Mouse (Mus musculus): Measurements from ENCODE around the gene Thbs2.

The Thbs2 gene

DNA sequence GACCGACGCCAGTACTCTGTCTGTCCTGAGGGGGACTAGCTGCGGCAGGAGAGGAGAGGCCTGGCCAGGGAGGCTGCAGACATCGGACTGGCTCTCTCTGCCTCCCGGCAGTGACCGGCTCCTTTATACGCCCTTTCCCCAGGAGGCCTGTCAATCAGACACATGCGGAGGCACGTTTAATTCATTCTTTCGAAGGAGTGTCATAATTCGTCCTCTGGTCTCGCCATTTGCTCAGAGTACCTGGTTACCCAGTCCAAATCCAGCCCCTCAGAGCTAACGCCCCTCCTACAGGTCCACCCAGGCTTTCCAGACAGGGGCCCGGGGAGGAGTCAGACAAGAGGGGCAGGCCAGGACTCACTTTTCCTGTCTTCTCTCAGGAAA, at the start of gene Thbs2:
Gene Thbs2 (minus strand): TSS at position 242 of the 381 bp plus-strand sequence.
- peak; percentile 21 for DNase-seq (ENCODE audit: low spot score)

DNA sequence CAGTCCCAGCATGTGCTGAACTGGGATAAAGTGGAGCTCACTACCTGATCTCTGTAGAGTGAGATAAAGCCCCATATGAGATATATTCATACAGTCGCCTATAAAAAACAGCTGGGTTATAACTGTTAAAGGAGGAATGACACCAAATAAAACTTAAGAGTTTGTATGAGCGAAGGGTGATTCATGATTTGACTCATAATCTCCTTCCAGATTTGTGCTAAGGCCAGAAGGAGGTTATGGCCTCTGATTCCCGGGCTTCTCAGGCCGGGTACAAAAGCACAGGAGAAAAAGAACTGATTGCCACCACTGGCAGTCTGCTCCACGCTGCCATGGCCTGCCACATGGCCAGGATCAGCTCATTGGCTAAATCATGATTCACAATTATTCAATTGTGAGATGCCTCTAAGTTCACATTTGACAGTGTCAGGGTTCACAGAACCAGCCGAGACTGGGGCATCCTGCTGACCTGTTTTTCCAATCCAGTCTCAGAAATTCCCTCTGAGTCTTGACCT, 41.5 kb upstream of the Thbs2 start:
- DNase-seq (ENCODE audit: low spot score), result no peak

DNA sequence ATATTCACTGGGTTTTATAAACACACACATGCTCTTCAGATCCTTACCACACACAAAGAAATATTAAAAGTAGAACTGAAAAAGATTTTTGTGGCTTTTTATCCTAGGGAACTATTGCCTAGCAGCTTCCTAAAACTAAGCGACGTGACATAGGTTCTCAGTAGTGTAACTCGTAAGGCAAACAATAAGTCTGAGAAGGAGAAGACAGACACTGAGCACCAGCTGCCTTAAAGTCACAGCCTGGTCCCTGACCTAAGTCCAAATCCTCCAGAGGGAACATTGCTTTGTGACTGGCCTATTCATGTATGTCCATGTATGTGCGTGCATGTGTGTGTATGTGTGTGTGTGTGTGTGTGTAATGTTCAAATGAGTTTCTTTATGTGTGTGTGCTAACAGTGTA, 40.3 kb upstream of the Thbs2 start:
- no peak for DNase-seq (ENCODE audit: low spot score)

DNA sequence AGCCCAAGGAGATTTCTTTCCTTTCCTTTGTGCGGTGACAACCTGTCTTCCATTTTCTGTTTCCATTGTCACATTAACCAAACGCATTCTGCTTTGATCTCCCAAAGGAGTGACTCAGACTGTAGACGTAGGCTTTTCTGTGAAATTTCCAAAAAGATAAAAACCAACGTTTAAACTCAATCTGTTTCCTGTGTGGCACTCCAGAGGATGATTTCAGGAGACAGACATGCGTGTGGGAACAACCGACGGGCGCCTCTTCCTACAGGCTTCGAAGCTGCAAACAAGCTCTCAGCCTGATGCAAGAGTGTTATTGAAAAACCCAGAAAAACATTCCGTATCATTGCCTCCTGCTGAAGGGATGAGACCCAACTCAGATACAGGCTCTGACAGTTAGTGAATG, 39.9 kb upstream of the Thbs2 start:
- no peak for DNase-seq (ENCODE audit: low spot score)

DNA sequence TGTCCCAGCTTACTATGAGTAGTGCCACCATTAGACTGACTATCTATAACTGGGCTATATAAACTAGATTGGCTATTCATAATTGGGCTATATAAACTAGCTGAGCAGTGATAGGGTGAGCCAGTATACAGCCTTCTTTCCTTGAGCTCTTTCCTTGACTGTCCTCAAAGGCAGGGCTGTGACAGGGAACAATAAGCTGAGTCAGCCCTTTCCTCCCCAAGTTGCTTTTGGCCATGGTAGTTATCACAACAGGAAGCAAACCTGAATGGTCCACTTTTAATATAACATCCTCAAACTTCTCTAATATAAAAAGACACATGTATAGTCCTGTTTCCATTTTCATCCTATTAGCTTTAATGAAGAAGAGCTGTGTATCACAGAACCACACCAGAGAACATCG, 39.0 kb upstream of the Thbs2 start:
- no peak for DNase-seq (ENCODE audit: low spot score)

DNA sequence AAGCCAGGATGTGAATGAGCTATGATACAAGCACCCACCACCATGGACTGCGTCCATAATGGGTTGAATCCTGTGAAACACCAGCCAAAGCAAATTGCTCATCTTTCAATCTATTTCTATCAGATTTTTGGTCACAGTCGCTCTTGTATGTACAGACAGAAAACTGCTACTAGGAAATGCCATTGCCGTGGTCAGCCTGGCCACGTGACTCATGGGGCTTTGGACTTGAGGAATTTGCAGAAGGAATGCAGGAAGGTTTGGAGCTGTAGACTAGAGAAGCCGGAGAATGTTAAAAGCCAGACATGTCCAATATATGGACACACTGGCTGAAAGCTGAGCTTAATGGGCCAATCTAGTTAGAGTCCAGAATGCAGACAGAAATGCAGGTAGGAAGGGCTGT, 36.6 kb upstream of the Thbs2 start:
- no peak for DNase-seq (ENCODE audit: low spot score)

DNA sequence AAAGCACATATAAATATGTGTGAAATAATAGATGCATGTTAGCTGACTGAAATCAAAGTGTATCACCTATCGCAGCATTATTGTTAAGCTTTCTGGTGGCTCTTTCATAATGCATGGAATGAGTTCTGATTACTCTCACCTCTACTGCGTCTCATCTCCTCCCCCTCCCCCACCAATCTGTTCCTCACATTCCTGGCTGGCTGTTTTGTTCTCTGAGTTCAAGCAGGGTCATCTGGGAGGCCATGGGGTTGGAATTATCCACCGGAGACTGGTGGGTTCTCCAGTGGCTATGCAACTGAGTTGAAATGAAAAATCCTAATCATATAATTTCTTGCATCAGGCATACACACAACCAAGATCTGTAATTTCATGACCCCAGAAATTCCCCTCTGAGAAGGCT, 33.4 kb upstream of the Thbs2 start:
- no peak for DNase-seq (ENCODE audit: low spot score)

DNA sequence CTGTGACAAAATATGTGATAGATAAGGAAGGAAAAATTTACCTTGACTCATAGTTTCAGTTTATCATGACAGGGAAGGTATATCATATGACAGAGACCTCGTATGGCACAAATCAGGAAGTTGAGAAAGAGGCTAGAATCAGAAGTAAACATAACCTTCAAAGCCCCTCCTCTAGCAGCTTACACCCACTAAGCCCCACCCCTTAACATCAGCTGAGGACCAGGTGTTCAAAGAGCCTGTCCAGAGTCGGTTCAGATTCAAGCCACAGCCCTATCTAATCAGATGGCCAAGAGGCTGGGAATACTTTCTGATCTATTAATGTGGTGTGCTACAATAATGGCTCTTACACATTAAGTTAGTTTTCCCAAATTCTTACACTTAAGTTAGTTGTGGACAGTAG, 30.8 kb upstream of the Thbs2 start:
- DNase-seq (ENCODE audit: low spot score), result no peak

DNA sequence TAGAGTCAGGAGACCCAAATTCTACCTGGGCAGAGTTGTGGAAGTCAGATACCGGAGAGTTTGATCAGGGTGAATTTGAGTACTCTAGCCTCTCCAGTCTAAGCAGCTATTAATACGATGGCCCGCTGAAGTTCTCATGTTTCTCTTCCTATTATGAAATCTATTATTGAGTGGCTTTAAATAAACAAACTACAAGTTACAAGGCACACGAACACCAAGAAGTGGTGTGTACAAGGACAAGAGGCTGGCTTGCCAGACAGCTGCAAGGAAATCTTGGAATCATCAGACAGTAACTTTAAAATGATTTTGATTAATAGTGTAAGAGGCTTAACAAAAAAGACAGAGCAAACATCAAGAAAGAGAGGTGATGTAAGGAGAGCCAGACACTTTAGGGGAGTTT, 27.3 kb upstream of the Thbs2 start:
- no peak for DNase-seq (ENCODE audit: low spot score)

DNA sequence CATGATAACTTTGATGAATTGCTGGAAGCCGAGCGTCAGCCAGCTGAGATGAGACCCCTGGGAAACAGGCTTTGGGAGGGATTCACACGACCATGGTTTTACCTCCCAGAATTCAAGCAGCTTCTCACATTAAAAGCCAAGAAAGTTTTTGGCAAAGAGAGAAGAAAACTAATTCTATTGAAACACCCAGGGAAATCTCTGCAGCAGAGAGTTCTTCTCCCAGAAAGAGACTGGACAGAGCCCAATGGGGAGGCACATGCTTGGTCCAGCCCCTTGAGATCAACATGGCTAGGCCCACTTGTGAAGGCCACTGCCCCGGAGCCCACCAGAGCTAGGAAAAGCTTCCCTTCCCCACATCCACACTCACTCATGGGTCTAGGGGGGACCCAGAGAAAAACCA, 26.9 kb upstream of the Thbs2 start:
- no peak for DNase-seq (ENCODE audit: low spot score)

DNA sequence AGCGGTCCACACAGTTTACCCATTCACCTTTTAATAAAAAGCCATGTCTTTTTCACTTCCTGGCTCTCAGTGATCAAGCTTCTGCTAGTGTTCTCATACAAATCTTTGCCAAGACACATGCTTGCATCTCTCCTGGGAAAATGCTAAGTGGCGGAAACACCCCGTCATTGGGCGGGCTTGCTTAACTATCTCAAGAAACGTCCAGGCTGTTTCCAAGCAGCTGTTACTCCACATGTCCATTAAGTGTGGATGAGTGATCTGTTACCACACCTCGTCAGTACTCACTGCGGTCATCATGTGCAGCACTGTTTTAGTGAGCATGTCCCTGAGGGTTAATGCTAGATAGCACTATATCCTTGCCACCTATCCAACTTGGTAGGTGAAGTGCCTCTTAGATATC, 26.2 kb upstream of the Thbs2 start:
- no peak for DNase-seq (ENCODE audit: low spot score)

DNA sequence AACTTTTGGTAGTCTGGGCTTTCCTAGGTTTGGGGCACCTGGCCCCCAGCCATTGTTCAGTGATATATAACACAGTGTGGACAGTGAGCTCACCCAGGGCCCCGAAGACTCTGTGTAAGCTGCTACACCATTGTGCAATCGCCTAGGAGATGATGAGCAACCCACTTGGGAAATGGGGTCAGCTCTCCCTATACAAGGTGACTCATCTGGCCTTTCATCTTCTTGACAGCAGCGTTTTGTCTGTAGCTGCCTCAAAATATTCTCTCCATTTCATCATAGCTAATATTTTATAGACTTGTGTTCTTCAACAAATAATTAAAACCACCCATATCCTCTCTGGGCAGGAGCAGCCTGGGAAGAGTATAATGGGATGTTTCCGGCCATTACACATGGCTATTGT, 24.8 kb upstream of the Thbs2 start:
- no peak for DNase-seq (ENCODE audit: low spot score)

DNA sequence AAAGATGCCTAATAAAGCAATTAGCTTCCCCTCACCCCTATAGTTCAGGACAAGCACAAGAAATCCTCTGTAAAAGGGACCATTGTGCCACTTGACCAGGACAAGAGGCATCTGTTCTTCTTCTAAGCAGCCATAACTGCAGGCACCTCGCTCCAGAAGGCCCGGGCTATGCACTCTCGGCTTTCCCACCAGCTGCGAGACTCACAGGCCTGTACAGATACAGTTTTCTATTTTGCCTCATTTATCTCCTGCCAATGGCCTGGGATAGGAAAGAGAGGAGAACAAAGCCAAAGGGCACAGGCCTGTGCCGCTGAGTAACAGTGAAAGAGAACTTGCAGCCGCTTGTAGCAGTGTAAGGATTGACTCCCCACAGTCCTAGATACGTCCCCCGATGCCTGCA, 20.7 kb upstream of the Thbs2 start:
- no peak for DNase-seq (ENCODE audit: low spot score)

DNA sequence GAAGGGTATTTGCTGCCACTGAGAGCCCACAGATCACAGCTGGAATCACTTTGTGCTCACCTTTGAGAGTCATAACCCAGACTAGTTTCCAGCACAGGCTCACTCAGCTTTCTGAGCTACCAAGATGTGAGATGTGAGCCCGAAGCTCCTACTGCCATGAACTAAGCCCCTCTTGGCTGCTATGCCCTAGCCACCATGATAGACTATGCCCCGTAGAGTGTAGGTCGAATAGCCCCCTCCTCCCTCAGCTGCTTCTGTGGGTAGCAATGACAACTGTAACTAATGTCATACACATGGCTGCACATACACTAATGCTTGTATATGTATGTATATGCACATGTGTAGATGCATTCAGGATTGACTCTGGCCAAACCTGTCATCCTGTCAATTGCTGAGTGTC, 20.3 kb upstream of the Thbs2 start:
- no peak for DNase-seq (ENCODE audit: low spot score)

DNA sequence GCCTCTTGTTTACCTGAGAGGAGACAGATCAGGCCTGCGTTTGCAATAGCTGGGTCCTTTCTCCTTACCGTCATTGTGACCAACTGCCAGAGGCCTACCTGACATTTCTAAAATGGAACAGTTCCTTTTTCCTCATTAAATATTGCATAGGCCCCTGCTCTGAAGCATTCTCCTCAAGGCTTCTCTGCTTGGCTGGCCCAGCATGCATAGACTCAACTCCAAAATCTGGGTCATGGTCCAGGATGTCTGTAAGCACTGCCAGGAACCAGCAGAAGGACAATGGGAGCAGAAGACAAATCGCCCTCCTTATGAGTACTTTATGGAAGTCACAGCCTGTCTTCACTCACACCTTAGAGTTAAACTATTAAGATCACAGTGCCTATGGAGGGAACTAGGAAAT, 17.7 kb upstream of the Thbs2 start:
- no peak for DNase-seq (ENCODE audit: low spot score)

DNA sequence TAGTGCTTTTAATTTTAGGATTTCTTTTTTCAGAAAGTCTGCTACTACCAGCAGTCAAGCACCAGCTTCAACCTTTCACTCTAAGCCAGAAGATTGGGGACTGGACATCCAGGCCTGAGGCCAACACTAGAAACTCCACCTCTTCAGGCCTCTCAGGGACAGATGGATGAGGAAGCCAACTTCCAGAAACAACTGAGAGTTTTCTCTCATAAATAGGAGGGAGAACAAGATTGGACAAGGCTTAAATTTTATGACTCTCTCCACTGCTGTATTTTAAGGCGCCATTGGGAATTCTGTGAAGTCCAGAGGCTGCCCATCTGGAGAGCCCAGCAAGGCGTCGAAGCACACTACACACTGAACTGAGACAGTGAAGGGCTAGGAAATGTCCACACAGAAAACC, 17.0 kb upstream of the Thbs2 start:
- DNase-seq (ENCODE audit: low spot score), result no peak

DNA sequence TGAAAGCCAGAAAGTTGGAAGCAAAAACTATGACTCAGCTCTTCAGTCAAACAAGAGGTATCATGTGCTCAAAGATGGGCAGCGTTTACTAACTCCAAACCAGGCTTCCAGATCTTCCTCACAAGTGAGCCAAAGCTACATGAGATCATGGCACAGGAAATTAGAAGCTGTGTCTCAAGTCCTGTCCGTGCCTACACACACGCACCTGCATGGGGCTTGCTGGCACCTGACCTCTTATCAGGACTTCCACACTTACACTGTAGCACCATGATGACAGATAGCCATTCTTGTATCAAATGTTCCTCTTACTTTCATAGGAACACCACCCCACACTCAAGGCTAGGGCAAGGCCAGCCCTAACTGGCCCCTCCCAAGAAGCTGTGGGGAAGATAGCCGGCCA, 12.0 kb upstream of the Thbs2 start:
- DNase-seq (ENCODE audit: low spot score), result no peak

DNA sequence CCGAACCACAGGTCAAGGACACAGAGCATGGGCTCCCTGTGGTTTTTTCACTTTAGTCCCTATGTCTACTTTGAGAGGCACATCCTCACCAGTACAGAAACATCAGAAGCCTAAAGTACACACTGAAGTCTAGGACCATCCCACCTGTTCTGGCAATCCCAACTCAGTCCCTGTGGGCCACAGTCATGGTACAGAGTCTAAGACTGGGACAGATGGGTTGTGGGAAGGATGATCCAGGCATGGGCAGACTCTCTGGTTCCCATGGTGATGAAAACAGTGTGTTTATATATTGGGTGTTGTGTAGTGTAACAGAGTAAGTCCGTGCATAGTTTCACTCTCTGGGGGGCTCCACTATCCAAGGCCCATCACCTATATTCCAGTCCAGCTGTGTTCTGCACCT, 11.4 kb upstream of the Thbs2 start:
- no peak for DNase-seq (ENCODE audit: low spot score)

DNA sequence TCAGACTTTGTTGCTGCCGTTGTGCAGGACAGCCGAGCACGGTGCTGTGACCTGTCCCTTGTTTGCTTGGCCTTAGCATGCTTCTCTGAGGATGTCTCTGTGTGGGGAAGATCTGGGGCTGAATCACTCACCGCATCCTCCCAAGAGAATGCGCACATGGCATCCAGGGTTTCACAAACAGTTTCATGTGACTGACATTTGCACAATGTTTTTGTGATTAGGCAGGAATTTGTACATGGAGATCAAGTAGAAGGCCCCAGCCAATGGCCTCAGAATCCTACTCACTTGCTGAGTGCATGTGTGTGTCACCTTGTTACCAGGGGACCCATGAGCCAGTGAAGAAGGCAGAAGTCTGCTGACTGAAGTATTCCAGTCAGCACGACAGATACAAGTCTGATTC, 9.7 kb upstream of the Thbs2 start:
- DNase-seq (ENCODE audit: low spot score), result no peak

DNA sequence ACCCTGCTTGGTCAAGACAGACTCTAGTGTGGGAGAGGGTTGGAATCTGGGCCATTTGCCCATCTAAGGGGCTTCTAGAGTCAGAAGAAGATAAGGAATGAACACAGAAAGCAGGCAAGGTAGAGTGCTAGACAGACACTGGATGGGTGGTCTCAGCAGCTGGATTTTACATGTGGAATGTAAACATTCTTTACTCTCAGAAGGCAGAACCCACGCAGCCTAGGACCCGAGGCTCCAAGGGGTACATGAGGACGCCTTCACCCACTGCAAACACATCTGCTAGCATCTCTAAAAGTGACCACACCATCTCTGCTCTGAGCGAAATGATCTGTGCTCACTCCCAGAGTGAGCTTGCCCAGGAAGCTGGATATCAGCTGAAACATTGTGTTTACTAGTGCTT, 9.2 kb upstream of the Thbs2 start:
- DNase-seq (ENCODE audit: low spot score), result no peak

DNA sequence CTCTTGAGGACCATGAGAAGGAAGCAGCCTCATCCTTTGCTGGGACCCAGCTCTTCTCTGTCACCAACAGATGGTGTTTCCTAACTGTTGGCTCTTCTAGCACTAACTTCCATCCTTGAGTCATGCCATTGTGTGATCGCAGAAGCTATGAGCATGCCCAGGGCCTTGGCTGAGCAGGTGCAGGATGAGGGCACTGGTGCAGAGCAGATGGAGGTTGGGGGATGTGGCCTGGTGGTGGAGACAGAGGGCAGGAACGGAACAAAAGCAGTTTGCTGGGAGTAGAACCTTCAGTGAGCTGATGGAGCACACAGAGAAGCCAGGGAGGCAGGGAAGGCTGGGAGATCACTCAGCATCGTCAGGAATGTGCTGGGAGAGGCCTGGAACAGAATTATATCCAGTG, 8.7 kb upstream of the Thbs2 start:
- DNase-seq (ENCODE audit: low spot score), result no peak

DNA sequence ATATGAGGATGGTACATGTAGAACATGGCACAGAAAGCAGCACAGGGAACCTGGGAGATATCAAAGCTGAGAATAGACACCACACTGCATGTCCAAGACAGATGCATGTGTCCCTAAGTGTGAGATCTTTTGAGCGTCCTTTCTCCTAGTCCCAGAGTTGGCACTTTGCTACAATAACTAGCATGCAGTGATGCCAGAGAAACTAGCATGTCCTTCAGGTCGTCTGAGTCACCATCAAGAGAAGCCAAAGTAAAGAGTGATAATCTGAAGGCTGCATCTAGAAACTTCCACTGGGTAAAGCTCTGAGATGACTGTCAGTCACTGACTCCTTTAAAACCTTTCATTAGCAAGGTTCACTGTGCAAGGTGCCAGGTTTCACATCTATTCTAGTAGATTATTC, 7.9 kb upstream of the Thbs2 start:
- DNase-seq (ENCODE audit: low spot score), result no peak

DNA sequence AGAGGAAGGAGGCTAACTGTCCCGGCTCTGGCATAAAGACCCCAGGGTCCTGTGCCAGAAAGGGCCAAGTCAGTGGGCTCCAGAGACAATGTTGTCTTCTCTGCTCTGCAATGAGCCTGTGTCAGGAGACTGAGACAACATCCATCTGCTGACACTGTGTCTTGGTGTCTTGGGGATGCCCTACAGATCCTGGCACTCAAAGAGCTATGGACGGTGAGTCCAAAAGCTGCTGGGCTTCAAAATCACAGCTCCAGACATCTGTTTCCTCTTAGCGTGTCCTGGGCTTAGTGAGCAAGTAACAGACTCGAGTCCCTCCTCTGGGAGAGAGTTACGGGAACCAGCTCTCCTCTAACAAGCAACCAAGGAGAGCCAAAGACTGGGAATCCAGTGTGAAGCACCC, 6.2 kb upstream of the Thbs2 start:
- DNase-seq (ENCODE audit: low spot score), result no peak

DNA sequence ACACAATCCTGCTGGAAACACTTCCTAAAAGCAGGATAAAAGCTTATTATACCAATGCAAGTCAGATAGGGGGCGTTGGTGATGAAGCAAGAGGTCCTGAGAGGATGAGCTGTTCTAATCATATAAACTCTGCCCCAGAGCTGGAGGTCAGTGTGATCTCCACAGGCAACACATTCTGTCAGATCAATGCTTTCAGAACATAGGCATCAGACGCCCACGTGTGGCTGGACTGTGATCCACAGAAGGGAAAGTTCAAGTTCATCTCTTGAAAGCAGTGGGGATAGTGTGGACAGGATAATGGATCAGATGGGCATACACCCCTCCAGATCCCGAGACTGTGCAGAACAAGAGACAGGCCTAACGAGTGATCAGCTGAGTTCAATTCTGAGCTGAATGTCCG, 4.2 kb upstream of the Thbs2 start:
- DNase-seq (ENCODE audit: low spot score), result no peak

DNA sequence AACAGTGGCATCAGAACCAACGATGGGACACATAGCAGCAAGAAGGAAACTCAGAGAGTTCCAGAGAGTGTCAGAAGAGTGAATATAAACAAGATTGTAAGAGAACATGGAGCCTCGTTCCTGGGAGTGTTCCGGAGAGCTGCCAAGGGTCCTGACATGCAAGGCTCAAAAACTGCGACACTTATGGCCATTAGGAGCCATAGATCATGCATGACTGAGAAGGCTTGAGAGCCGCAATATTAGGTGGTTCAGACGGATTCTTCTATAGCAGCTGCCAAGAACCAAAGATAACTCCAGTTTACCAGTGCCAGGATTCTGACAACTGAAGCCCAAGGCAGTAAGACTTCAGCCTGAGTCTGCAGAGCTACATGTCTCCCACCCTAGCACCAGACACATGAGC, 3.1 kb upstream of the Thbs2 start:
- DNase-seq (ENCODE audit: low spot score), result no peak
